Mouse (Mus musculus) testis, adult 2 months (tissue): ENCODE measurements around the gene Olfr536.

ENCODE experiments used
- CTCF ChIP-seq: fragments of 200-500 bp; IDR thresholded peaks from 2 replicates; pipeline ENCODE4 v1.5.1; 2012; ENCODE audit warnings: low read depth, mild to moderate bottlenecking, inconsistent platforms, low read length, moderate library complexity; ENCODE audit not compliant: control insufficient read depth, insufficient read depth, insufficient replicate concordance
- POLR2A ChIP-seq: fragments of 200-500 bp; IDR thresholded peaks from 2 replicates; pipeline ENCODE4 v1.6.1; 2012; ENCODE audit warnings: low read depth, mild to moderate bottlenecking, inconsistent platforms, low read length, moderate library complexity; ENCODE audit not compliant: control insufficient read depth

DNA sequence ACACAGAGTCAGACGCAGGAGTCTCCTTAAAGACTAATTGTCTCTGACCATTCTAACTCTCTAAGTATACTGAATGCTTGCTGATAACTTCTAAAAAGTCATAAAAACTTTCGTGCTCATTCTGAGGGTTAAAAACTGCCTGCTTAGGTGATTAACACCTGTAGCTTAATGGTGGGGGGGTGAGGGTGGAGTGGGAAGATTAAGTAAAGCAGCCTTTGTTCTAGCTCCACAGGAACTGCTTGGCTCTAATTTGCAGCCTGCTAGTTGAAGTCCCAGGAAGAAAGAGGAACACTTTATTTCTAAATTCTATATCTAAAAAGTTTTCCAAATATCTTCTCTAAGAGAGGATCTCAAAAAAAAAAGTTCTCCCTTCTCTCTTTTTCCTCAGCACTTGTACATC lies 13.0 kb downstream of the Olfr536 start:
- no peak for TF ChIP-seq CTCF
- no peak for TF ChIP-seq POLR2A
